Mouse (Mus musculus) forebrain, embryonic 10.5 days (tissue): ENCODE measurements around the gene Top2b. TPM values are rescaled to one million over a fixed set of nuclear protein-coding genes. Genes with fewer than 3 reads are reported as not detected.

Experiments used
- DNase-seq: peaks from one replicate; pipeline ENCODE4 v3.0.0-alpha.2; 2017; ENCODE audit warnings: low spot score; ENCODE audit errors: extremely low spot score
- H3K27ac ChIP-seq: fragments of 300-500 bp; sonication (generic); 2 replicates; pipeline ENCODE4 v1.5.1; 2016; ENCODE audit warnings: mild to moderate bottlenecking
- H3K27me3 ChIP-seq: fragments of 300-500 bp; sonication (generic); 2 replicates; pipeline ENCODE4 v1.6.1; 2016; ENCODE audit warnings: mild to moderate bottlenecking; ENCODE audit not compliant: poor library complexity, severe bottlenecking
- H3K36me3 ChIP-seq: fragments of 300-500 bp; sonication (generic); replicated peaks from 2 replicates; pipeline ENCODE4 v1.6.1; 2016; ENCODE audit warnings: mild to moderate bottlenecking, moderate library complexity
- H3K4me1 ChIP-seq: fragments of 300-500 bp; sonication (generic); 2 replicates; pipeline ENCODE4 v1.6.1; 2016
- H3K4me3 ChIP-seq: fragments of 300-500 bp; sonication (generic); 2 replicates; pipeline ENCODE4 v1.5.1; 2016; ENCODE audit warnings: mild to moderate bottlenecking, moderate library complexity
- H3K9me3 ChIP-seq: fragments of 300-500 bp; sonication (generic); 2 replicates; pipeline ENCODE4 v1.6.1; 2016; ENCODE audit warnings: mild to moderate bottlenecking, moderate library complexity
- WGBS: fragments of 180-500 bp; shearing (Covaris S2); methylation state at CpG from one replicate; pipeline ENCODE4 v1.1.7; 2016; 5-methylcytosine and 5-hydroxymethylcytosine counted together
- polyA plus RNA-seq: library from polyadenylated mRNA; unstranded; fragments of >200 nt; fragmentation: Nextera tagmentation; extraction: Ambion mirVana; gene quantifications from 2 replicates; pipeline ENCODE4 v1.2.1, GENCODE M21; 2016

The Top2b gene
- polyA plus RNA-seq: 68.7 and 71.4 TPM in 2 replicates

DNA sequence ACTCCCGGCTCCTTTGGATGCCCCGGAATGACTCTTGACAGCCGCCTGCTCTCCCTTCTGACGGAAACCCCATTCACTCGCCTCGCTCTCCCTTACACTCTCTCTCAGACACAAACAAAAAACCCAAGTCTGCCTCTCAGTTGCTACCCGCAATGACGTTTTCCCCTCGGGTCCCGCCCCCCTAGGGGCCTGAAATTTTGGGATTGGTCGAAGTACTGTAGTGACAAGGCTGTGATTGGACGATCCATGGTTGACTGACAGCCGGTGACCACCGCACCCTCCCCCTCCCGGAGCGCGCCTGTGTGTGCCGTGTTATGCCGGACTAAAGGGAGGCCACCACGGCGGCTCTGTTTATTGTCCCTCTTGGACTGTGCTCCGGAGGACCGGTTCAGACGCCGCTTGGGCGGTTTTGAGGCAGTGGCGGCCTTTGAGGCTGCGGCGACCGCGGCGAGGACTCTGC, at the start of gene Top2b:
Gene Top2b (plus strand): TSS at position 302 of the 460 bp plus-strand sequence.
- under 1% methylated on average over 32 of the region's 32 CpGs for WGBS

DNA sequence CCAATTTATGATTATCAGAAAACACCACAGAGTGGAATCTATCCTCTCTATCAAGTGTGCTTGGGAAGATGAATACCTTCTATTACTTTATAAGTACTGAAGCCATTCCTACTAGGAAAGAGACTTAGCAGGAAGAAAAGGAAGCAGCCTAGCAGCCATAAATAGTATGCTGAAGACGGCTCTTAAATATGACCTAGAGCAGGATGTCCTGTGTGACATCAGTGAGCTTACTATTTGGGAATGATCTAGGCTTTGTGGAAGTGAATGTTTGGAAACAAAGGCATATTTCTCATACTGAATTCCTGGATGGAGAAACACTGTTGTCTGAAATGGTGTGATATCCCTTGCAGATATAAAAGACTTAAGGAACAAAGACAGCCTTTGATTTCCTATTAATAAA, 48.3 kb upstream of the Top2b start:
- no peak overlapping the region for H3K4me3 ChIP-seq
- H3K27me3 ChIP-seq: no peaks in the 10 kb centered on the region
- H3K27ac ChIP-seq: no peak overlapping the region
- H3K4me1 ChIP-seq: no peaks in the 10 kb centered on the region
- no peaks in the 10 kb centered on the region for H3K9me3 ChIP-seq
- 82% methylated on average over 1 of the region's 1 CpGs for WGBS
- H3K36me3 ChIP-seq: no peaks in the 10 kb centered on the region
- no peak for DNase-seq

More for the DNA sequence above, at the start of gene Top2b:
- H3K27ac ChIP-seq: peak within 1 kb of the TSS; percentile 99
- H3K27me3 ChIP-seq: no peaks in the 10 kb centered on the region
- peak; percentile 97 for DNase-seq
- H3K9me3 ChIP-seq: no peaks in the 10 kb centered on the region
- H3K4me1 ChIP-seq: peaks cover 28% of the 10 kb centered on the region
- H3K4me3 ChIP-seq: peak within 1 kb of the TSS; percentile 93
- H3K36me3 ChIP-seq: peaks cover 7% of the 10 kb centered on the region; the same call in 1 of the 2 replicates

DNA sequence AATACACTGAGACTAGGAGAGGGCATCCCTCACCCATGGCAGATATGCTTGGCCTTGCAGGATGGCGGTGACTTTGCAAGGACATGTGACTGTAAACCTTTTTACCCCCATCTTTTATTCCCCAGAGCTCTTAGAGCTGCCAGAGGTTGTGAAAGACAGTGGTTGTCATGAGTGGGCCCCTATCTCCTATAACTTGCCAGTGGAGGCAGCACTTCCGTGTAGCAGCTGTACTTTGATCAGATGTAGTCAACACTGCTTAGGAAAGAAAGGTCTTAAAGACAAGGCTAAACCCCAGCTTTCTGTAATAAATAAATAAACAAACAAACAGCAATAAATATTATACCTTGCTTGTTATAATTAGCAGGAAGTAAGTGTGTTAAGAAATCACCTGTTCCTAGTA, 45.2 kb upstream of the Top2b start:
- Histone ChIP-seq H3K4me3 (no peak overlapping the region), H3K9me3 (no peaks in the 10 kb centered on the region), H3K27me3 (no peaks in the 10 kb centered on the region), H3K4me1 (no peaks in the 10 kb centered on the region), H3K27ac (no peak overlapping the region), H3K36me3 (no peaks in the 10 kb centered on the region)
- DNase-seq: no peak
- 92% methylated on average over 2 of the region's 2 CpGs for WGBS

DNA sequence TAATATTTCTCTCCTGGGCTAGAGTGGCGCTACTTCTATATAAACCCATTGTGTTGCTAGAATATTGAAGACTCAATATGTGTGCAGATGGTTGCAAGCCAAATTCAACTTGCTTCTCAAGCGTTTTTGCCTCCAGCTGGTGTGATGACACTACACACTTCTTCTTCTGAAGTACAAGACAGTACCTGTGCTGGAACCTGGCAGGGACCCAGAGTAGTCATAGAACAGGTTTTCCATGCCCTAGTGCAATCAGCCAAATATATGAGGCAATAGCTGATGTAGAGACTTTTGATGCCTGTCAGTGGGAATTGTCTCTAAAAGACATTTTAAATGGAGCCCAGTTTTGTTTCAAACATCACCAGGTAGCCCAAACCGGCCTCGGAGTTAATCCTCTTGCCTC, 40.6 kb upstream of the Top2b start:
- H3K9me3 ChIP-seq: no peaks in the 10 kb centered on the region
- WGBS: 84% methylated on average over 4 of the region's 4 CpGs
- no peaks in the 10 kb centered on the region for H3K36me3 ChIP-seq
- H3K4me3 ChIP-seq: no peak overlapping the region
- no peak for DNase-seq
- no peak overlapping the region for H3K27ac ChIP-seq
- H3K4me1 ChIP-seq: peaks cover 13% of the 10 kb centered on the region
- no peaks in the 10 kb centered on the region for H3K27me3 ChIP-seq

DNA sequence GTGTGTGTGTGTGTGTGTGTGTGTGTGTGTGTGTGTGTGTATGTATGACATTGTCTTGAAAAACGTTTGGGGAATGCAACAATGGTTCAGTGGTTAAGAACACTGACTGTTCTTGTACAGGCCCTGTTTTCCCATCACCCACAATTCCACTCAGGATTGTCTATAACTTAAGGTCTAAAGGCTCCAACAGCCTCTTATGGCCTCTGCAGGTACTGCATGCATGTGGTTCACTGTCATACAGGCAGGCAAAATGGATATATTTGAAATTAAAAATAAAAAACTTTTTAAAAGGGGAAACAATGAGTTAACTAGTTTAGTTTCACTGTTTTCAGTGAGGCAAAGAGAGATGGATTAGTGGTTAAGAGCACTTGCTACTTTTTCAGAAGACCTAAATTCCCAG, 39.8 kb upstream of the Top2b start:
- Histone ChIP-seq H3K36me3 (no peaks in the 10 kb centered on the region), H3K4me3 (no peak overlapping the region), H3K4me1 (peaks cover 15% of the 10 kb centered on the region), H3K27ac (no peak overlapping the region), H3K9me3 (no peaks in the 10 kb centered on the region), H3K27me3 (no peaks in the 10 kb centered on the region)
- DNase-seq: no peak
- 67% methylated on average over 1 of the region's 1 CpGs for WGBS

DNA sequence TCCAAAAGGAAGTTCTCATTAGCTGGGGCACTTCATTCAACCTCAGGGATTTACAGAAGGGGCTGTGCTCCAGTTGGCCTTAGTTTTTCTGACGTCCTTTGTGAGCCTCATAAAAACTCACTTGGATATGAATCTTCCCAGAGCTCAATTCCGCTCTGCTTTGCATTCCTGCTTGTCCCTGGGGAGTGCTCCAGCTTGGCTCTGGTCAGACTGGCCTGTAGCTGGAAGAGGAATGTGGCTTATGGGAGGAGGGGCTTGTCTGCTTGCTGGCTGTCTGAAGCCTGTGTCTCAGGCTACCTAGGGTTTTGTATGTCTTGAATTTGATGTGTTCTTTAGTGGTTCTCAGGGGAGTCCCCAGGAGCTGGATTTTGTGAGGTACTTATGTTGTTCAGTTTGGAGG, 36.4 kb upstream of the Top2b start:
- Histone ChIP-seq H3K27ac (peak overlapping the region; percentile 83), H3K36me3 (no peaks in the 10 kb centered on the region), H3K4me1 (peaks cover 22% of the 10 kb centered on the region), H3K4me3 (no peak overlapping the region), H3K27me3 (no peaks in the 10 kb centered on the region), H3K9me3 (no peaks in the 10 kb centered on the region)
- 10% methylated on average over 2 of the region's 2 CpGs for WGBS
- DNase-seq: peak; percentile 30

DNA sequence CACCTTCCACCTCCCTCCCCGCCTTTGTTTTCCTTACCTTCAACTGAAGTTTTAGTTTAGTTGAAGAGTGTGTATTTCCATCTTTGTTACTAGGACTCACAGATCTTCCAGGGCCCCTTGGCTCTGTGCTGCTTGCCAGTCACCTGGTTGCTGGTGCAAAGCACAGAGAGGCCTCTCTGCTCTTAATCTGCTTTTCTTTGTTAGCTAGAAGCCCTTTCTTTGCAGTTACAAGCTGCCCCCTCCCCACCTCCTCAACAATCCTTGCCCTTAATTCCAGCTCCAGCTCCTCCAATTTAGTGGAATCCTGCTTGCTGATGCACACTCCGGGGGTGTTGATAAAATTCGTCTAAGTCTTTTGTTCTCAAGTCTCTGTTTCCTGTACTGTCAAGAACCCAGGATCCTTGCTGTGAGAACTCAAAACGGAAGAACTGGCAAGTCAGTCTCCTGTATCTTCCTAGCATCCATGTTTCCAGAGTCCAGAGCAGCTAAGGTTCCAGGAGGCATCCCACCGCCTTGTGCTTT, 36.0 kb upstream of the Top2b start:
- H3K27ac ChIP-seq: peak overlapping the region; percentile 83
- no peaks in the 10 kb centered on the region for H3K27me3 ChIP-seq
- H3K9me3 ChIP-seq: no peaks in the 10 kb centered on the region
- 20% methylated on average over 5 of the region's 5 CpGs for WGBS
- no peak for DNase-seq
- no peaks in the 10 kb centered on the region for H3K36me3 ChIP-seq
- peaks cover 22% of the 10 kb centered on the region for H3K4me1 ChIP-seq
- no peak overlapping the region for H3K4me3 ChIP-seq

DNA sequence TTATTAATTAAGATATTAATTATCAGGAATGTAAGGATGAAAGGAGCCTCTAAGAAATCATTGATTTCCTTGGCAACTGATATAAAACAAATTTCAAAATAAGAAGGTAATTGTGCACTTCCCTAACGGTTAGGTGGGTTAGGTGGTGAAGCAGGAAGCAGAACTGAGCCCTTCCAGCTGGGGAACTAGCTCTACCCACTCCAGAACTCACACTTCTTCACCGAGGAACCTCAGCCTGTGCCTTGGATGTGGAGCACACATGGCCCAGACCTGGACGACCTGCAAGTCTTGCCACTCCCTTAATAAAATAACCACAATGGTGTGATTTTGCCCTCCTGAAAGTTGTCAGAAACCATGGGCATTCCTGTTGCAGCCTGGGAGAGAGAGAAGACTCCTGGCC, 35.2 kb upstream of the Top2b start:
- peaks cover 22% of the 10 kb centered on the region for H3K4me1 ChIP-seq
- H3K9me3 ChIP-seq: no peaks in the 10 kb centered on the region
- H3K27me3 ChIP-seq: no peaks in the 10 kb centered on the region
- no peak overlapping the region for H3K4me3 ChIP-seq
- H3K36me3 ChIP-seq: no peaks in the 10 kb centered on the region
- DNase-seq: no peak
- no peak overlapping the region for H3K27ac ChIP-seq
- WGBS: 76% methylated on average over 3 of the region's 3 CpGs

DNA sequence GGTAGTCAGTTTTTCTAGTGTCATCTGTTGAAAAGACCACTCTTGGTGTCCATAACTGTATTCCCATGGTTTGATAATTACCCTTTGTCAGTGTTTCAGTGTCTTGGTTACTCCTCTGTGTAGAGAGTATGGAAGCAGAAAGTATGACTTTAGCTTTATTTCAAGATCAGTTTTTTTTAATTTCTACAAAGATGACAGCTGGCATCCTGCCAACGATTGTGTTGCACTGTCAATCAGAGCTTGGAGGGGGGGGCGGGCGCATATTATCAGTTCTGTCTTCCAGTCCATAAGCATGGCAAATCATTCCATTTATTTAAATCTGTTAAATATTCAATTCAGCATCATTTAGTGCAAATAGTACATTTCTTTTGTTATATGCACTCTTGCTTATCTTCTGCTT, 30.7 kb upstream of the Top2b start:
- Histone ChIP-seq H3K36me3 (no peaks in the 10 kb centered on the region), H3K9me3 (no peaks in the 10 kb centered on the region), H3K4me1 (peaks cover 14% of the 10 kb centered on the region), H3K4me3 (no peak overlapping the region), H3K27ac (no peak overlapping the region), H3K27me3 (no peaks in the 10 kb centered on the region)
- 96% methylated on average over 3 of the region's 3 CpGs for WGBS
- DNase-seq: no peak

DNA sequence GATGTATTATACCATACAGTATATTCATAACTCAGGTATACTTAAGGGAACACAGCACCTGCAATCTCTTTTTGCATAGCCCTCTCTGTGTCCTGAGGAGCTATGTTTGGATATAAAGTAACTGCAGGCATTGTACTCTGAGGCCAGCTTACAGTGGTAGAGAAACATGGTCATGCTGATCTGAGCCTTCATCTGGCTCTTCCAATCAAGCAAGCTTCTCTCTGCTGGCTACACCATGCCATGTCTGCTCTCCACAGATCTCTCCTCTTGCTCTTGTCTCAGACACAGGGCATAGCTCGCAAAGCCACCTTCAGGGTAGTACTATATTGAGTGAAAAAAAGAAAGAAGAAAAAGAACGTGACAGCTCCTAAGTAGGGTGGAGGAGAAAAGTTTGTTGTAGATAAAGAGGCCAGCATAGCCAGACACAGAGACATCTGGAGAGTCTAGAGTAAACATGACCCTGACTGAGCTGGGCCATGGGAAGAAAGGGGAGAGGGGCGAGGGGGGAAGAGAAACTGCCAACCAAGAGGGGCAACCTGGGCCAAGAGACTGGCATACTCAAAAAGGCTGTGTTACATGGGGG, 29.1 kb upstream of the Top2b start:
- no peak for DNase-seq
- Histone ChIP-seq H3K36me3 (no peaks in the 10 kb centered on the region), H3K9me3 (no peaks in the 10 kb centered on the region), H3K27me3 (no peaks in the 10 kb centered on the region), H3K4me3 (no peak overlapping the region), H3K4me1 (peaks cover 8% of the 10 kb centered on the region), H3K27ac (no peak overlapping the region)
- 74% methylated on average over 3 of the region's 3 CpGs for WGBS

DNA sequence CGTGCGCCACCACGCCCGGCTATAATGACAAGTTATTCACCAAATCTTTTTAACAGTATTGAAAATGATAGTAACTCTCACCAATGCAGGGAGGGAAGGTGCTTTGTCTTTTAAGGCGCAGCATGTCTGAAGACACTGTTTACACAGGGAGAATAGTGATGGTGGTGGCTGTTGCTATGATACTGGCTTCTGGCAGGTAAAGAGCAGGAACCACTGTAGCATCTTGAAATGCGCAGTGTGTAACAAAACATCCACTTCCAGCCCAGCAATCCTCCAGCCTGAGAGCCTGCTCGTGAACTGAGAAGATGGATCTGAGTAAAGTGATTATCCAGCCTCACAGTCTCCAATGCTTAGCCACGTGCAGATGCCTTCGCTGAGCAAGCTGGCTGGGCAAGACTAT, 17.5 kb upstream of the Top2b start:
- 79% methylated on average over 9 of the region's 9 CpGs for WGBS
- H3K27me3 ChIP-seq: no peaks in the 10 kb centered on the region

DNA sequence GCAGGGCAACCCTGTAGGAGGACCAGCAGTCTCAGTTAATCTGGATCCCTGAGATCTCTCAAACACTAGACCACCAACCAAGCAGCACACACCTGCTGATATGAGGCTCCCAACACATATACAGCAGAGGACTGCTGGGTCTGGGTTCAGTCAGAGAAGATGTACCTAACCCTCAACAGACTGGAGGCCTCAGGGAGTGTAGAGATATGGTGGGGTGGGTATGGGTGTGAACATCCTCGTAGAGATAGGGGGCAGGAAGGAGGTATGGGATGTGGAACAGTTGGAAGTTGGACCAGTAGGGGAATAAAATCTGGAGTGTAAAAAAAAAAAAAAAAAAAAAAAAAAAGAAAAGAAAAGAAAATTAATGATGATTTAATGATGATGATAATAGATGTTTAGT, 5.3 kb upstream of the Top2b start:
- Histone ChIP-seq H3K27me3 (no peaks in the 10 kb centered on the region), H3K4me3 (no peak overlapping the region), H3K9me3 (no peaks in the 10 kb centered on the region), H3K27ac (no peak overlapping the region), H3K36me3 (no peaks in the 10 kb centered on the region), H3K4me1 (peaks cover 11% of the 10 kb centered on the region)
- WGBS: 61% methylated on average over 1 of the region's 1 CpGs
- no peak for DNase-seq

More for the DNA sequence above, 17.5 kb upstream of the Top2b start:
- H3K4me3 ChIP-seq: no peak overlapping the region
- no peak overlapping the region for H3K27ac ChIP-seq
- no peaks in the 10 kb centered on the region for H3K4me1 ChIP-seq
- DNase-seq: no peak
- H3K36me3 ChIP-seq: no peaks in the 10 kb centered on the region
- no peaks in the 10 kb centered on the region for H3K9me3 ChIP-seq

DNA sequence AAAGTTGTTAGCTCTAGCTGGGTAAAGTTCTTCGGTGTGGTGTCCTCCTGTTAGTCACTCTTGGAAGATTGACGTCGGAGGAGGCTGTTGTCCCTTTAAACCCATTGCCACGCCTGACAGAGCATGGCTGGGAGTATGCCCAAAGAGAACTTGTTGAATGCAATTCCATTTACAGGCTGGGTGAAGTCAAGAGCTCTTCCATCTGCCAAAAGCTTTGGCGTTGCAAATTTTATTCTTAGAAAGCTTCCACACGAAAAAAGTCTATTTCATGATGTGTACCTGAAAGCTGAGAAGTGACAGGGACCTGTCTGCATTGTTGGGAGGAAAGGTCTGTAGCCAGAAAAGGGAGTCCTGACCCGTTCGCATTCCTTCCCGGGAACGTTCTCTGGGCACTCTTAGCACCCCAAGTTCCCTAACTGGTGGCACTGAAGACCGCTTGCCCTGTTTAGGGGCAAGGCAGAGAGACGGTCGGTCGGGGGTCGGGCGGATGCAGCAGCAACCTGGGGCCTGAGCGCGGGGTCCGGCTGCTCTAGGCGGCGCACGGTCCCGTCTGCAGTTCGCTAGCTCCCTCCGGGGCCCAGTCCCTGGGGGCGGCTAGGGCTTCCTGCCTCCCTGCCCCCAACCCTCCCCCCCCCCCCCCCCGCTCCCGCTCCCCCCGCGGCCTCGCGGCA, 683 bp upstream of the Top2b start:
- peak; percentile 76 for DNase-seq
- Histone ChIP-seq H3K27ac (peak overlapping the region; percentile 99), H3K4me3 (peak overlapping the region; percentile 93), H3K4me1 (peaks cover 28% of the 10 kb centered on the region), H3K9me3 (no peaks in the 10 kb centered on the region), H3K36me3 (peaks cover 3% of the 10 kb centered on the region; the same call in 1 of the 2 replicates), H3K27me3 (no peaks in the 10 kb centered on the region)
- under 1% methylated on average over 26 of the region's 32 CpGs for WGBS
